Mouse (Mus musculus): ENCODE measurements around the gene Fam198b. TPM values are rescaled to one million over a fixed set of nuclear protein-coding genes. Genes with fewer than 3 reads are reported as not detected.

Fam198b gene
- total RNA-seq (2021), result 1 to 10 TPM; 3.4 to 4.1 TPM

DNA sequence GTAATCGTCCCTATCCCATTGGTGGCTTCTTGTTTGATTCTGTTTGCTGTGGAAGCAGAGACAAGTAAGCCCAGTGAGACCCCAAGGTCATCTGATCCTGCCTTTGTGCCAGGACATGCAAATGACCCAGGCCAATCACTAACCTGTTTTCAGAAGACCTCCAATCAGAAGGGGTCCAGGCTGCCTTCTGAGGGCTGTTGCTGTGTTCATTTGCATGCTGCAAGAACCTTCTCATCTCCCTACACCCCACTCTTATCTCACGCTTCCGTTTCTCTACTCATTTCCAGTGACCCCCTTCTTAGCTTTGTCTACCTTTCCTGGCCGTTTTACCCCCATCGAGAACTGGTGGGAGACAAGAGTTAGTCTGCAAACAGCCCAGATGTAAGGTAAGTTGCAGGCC is at the start of gene Fam198b:
TSS of gene Fam198b (plus strand) at position 229 of the 400 bp plus-strand sequence.
- intact Hi-C loops (cut with DNase I), result loop anchor here (5.0 kb wide), 1 partner anchor 173 kb away; no protein-coding TSS in a partner anchor
- DNase-seq, result no peak

DNA sequence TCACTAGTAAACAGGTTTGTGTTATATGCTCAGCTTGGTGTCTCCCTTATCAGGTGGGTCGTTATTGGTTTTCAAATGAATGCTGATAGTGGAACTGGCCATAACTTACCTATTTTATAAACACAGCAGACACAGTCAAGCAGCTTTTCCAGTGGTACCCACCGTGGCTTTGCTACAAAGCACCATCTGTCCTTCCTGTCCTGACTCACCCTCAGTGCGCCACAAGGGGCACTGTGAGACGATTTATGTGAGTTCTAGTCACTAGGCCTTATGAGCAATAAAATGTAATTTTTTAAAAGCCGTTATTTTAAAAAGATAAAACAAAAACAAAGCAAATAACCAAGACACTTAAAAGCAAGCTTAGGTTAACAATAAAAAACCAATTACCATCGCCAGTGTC is 45.6 kb upstream of the Fam198b start:
- peak; percentile 45 for DNase-seq

DNA sequence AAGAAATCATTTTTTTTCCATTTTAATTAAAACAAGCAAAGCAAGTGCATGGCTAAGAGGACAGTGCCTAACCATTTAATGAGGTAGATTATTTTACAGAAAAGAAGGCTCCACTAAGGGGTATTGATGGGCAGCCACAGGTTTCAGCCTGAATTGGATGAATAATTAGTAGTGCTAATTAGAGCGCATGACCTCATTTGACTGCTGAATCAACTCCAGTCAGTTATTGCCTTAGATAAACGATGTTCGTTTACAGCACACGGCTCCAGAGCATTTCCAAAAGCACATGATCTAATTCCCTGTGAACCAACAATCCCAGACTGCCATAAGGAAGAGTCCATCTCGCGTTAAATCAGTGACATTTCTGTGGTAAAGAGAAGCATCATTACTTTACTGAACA is 42.9 kb upstream of the Fam198b start:
- DNase-seq, result no peak
- intact Hi-C loops (cut with DNase I), result no loop called here

More for the DNA sequence above, 45.6 kb upstream of the Fam198b start:
- intact Hi-C loops (cut with DNase I), result no loop called here

DNA sequence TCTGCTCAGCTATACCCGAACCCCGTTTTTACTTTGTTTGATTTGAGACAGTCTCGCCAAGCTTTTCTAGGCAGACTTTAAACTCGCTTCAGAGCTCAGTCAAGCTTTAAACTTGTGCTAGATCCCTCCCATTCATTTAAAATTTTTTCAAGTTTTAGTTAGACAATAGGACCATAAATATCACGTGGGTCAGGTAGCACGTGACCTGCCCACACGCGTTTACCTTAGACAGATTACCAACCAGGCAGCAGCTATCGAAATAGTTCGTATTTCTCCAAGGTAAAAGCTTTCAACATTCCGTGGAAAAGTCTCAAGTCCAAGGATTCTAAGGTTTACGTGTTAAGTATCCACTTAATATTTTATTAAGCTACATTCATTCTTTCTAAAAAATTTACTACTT is 42.2 kb upstream of the Fam198b start:
- intact Hi-C loops (cut with DNase I), result no loop called here
- peak; percentile 53 for DNase-seq

DNA sequence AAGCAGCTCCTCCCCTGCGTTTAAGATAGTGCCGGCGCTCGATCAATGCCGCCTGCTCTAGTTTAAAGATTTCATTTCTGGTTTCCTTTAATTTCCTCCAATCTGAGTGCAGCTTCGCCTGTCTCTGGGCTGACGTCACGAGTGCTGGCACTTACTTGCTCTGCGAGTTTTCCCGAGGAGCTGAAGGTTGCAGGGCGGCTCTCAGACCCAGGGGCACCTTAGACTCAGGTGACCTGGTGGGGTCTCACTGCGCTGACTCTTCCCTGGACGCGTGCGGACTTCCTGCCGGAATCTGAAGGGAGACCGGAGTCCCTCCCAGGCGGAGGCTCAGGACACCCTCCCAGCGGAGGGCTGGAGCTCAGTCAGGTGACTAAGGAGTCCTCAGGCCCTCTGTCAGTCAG is 41.7 kb upstream of the Fam198b start:
- peak; percentile 62 for DNase-seq
- intact Hi-C loops (cut with DNase I), result no loop called here

DNA sequence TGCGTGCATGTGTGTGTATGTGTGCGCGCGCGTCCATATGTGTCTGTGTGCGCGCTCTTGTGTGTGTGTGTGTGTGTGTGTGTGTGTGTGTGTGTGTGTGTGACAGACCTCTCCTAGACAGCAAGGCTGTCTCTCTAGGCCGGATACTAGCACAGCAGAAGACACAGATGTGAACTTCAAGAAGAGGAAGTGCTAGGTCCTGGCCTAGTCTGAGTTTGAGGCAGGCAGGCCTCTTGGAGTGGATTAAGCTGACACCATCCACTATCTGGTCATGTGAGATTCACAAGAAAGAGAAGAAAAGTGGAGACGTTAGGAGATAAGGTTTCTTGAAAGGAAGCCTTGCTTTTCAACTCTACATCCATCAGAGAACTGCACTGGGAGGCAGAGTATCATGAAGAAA is 40.3 kb upstream of the Fam198b start:
- DNase-seq, result no peak
- intact Hi-C loops (cut with DNase I), result no loop called here

DNA sequence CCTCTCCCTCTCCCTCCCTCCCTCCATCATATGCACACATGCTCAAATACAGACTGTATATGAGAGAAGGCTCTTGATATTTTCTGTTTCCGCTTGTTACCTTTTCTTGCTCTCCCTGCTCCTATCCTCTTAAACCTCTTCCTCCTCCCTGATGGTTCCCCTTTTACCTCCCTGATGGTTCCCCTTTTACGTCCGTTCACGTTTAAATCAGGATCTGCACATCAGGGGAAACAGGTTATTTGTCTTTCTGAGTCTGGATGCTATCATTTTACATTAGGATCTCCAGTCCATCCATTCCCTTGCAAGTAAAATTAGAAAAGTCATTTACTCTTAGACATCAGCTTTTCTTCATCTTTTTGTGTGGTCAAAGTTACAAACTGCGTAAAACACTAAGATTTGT is 37.7 kb upstream of the Fam198b start:
- DNase-seq, result no peak
- intact Hi-C loops (cut with DNase I), result no loop called here

DNA sequence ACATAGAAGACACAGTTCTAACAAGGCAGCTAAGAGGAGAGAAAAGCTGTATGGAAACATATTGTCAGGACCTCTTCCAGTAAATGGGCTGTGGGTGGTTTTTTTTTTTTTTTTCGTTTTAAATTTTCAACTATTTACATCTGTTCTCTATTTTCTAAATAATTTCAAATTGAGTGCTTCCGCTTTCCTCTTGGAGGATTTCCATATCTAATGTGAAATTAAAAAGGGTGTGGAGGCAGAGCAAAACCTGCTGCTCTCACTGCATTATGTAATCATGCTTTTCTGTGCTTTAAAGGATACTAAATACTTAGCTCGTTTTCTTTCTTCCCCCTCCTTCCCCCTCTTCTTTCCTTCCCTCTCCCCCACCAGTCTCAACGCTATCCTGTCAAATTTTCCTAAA is 35.5 kb upstream of the Fam198b start:
- intact Hi-C loops (cut with DNase I), result no loop called here
- no peak for DNase-seq

DNA sequence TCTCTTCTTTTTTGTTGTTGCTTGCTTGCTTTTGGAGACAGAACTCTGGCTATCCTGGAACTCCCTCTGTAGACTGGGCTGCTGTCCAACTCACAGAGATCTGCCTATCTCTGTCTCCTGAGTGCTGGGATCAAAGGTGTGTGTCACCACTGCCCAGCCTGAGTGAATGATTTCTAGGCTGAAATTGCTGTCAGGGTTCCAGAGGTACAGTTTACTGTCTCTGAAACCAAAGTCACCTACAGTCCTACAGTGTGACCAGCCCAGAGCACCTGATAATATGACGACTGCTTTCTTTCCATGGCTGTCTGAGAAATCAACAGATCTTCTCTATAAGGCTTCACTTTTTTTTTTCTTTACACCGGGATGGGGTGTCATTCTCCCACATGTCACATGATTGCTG is 34.7 kb upstream of the Fam198b start:
- DNase-seq, result no peak
- intact Hi-C loops (cut with DNase I), result no loop called here

DNA sequence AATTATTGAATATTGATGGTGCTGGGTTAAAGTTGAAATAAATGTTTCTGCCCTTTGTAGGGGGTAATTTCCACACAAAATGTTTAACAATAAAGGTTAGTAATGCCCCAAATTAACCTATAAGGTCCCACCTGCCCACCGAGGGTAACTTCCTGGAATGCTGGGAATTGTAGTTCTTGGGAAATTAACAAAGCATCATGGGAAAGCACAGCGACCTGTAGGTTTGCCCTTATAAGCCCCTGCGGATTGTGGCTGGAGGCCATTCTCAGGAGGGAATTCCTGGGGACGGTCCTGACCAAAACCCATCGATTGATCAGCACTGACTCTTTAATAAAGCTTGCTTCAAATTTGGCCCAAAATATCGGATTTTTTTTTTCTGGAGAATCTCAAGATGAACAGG is 33.7 kb upstream of the Fam198b start:
- no peak for DNase-seq
- intact Hi-C loops (cut with DNase I), result no loop called here

DNA sequence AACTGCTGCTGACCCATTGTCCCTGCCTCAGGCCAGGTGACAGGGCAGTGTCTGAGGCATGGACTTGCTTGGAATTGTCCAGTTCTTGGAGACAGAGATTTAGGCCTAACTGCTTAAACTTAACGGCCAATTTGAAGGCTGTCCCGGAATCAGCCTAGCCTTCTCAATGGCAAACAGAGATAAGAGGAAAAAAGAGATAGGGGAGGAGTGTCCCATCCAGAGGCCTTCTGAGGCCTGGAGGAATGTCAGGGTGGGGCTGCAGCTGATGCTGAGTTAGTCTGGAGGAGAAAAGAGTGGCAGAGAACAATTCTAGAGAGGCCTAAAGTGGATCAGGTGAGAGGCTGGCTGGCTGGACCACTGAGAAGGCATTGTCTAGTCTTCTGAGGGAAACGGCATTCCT is 32.2 kb upstream of the Fam198b start:
- intact Hi-C loops (cut with DNase I), result no loop called here
- DNase-seq, result no peak

DNA sequence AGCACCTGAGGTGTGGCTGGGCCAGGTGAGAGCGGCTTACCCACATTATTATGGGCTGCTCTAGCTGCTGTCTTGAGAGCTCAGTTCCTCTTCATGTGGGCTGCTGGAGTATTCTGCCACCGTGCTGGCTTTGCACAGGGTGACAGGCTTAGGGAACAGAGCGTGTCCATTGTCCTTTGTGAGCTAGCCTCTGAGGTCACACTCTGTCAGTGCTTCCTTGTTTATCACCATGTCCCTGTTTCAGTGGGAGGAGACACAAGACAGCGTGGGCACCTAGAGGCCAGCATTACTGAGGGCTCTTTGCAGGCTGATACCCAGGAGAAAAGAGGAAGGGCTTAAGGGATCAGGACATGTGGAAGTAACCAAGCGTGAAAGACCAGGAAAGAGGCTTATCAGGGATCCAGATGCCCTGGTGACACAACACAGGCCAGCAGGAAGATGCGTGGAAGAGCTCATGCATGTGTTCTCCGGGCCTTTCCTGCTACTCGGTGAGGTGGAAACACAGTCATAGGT is 31.6 kb upstream of the Fam198b start, which contains the start of gene Tmem144:
TSS of gene Tmem144 (minus strand) at position 120 of the 513 bp plus-strand sequence.
- DNase-seq, result no peak
- intact Hi-C loops (cut with DNase I), result no loop called here

DNA sequence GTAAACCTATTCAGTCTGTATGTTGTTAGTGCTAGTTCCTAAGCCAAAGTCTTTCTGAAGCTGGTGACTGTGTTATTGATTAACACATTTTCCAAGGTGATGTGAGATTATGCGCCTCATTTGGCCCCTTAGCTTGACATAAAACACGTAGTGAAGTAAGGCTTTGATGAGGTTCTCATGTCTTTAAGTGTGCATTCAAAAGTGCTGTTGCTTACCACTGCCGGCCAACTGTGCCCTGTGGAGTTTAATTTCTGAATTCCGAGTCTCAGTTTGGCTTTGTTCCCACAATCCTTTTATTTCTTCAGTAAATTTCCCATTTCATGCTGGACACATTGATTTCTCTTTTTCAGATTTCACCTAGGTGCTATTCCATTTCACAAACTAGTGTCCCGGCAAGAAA is 26.6 kb upstream of the Fam198b start:
- intact Hi-C loops (cut with DNase I), result no loop called here
- no peak for DNase-seq

DNA sequence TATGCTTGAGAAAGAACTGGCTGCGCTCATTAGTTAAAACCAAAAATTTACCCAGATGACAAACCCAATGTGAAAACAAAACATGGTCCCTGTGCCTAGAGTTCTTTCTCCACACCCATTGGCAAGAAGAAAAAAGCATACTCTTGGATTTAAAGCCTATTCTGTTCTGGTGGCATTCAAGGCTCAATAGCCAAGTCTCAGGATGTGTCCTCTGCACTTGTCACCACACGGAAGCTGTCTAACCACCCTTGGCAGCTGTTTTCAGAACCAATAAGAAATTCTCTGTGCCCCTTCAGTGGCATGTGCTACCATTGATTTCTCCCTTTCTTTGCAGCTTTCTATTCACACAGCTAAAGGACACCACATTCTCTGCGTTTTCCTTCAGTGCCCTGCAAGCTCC is 26.1 kb upstream of the Fam198b start:
- intact Hi-C loops (cut with DNase I), result no loop called here
- DNase-seq, result no peak

DNA sequence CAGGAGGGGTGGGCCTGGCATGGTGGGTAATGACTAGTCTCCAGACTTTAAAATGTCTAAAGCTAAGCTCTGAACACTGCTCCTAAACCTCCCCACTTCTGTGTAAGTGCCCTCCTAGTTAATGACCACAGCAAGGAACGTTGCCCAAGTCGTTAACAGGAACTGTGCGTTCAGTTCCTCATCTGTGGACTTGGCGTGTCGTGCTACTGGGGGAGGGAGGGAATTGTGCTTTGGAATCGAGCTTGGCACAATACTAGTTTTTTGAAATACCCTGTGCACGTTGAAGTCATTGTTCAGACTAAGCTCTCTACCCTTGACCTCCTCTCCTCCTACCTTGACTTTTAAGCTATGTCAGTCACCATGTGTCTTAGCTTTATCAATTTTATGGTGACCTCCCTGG is 19.5 kb upstream of the Fam198b start:
- intact Hi-C loops (cut with DNase I), result no loop called here

DNA sequence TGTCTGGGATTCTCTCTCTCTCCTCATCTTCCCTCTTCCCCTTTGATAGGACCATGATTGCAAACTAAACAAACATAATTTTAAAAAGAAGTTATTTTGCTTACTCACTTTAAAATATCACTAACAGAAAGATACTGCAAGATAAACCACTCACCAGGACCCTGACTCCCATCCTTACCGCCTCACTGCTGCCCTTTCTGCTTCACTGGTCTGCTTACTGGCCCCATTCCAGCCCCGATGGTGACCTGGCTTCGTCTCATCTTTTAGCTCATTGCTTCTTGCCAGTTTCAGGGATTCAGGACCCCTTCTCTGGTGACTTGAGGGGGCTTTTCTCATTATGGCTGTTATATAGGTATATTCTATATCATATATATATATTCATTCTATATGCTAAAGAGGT is 18.2 kb upstream of the Fam198b start:
- intact Hi-C loops (cut with DNase I), result no loop called here
- DNase-seq, result peak; percentile 81

More for the DNA sequence above, 19.5 kb upstream of the Fam198b start:
- DNase-seq, result no peak

DNA sequence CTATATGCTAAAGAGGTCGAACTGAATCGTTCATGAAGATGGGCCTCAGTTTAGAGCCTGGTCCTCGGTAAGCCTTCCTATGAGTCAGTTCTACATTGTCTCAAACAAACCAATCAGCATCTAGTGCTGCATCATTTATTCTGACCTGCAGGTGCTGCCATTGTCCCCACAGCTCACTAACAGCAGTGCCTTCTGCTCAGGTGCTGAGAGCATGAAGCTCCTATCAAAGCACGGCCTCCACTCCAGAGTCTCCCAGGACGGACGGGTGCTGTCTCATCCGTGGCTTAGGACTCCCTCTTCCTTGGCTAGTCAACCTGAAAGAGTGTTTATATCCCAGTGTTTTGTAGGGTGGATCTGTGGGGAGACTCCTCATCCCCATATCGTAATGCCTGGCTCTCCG is 17.8 kb upstream of the Fam198b start:
- intact Hi-C loops (cut with DNase I), result no loop called here
- DNase-seq, result no peak

DNA sequence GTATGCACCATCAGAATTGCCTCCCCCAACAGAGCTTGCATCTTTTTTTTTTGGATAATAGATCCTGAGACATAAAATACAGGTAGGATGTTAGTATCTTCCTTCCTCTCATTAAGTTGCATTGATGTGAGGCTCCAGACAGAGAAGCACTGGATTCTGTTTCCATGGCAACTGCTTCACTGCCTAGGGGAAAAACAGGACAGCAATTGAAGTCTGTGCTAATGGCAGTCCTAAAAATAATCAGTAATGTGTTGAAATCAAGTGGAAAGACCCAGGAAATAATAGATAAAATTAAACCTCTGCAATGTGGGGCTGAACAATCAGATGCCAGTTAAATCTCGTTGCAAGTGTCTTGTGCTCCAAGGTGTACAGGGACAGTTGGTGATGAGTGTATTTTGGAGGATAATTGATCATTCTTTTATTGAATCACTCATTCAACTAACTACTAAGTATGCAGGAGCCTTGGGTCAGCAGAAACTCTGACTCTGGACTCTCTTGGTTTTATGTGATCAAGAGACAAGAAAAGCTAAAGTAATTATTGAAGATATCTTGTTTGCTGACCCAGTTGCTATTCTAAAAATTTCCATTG is 17.1 kb upstream of the Fam198b start:
- intact Hi-C loops (cut with DNase I), result no loop called here
- no peak for DNase-seq

DNA sequence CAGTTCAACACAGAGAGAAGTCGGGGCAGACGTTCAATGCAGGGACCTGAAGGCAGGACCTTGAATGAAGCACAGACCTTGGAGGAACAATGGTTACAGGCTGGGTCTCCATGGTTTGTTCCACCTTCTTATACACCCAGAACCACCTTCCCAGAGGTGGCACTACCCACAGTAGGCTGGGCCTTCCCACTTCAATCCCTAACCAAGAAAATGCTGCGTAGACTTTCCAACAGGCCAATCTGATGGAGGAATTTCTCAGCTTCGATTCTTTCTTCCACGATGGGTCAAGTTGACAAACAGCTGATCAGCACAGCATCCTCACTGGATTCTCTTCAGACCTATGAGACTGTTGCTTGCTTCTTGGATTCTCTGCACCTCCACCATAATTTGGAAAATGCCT is 8.9 kb upstream of the Fam198b start:
- intact Hi-C loops (cut with DNase I), result no loop called here
- DNase-seq, result no peak

DNA sequence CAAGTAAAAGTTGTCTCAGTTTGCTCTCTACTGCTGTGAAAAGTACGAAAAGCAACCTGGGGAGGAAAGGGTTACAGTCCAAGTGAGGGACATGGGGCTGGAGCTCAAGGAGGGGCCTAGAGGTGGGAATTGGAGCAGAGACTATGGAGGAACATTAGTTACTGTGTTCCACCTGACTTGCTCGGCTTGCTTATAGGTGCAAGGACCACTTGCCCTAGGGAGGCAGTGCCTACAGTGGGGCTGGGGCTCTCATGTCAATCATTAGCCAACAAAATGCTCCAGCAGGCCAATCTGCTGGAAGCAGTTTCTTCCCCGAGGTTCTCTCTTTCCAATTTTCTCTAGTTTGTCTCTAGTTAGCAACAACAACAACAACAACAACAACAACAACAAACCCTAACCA is 6.0 kb upstream of the Fam198b start:
- DNase-seq, result no peak
- intact Hi-C loops (cut with DNase I), result no loop called here

DNA sequence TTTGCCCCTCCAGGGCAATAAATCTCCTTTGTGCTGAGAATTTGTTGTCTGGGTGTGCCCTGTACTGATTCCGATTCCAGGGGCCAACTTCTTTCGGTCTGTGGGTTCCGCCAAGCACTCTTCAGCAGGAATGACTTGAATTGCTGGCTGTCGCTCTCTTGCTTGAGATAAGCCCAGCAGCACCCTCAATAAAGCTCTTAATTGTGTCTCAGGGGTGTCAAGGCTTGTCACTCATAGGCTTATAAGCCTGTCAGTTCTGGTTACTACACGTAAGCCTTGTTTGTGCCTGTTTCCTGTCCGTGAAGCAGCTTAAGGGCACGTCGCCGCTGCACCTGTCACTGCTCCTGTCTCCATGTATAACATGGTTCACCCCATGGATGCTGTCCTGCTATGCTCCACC is 5.1 kb upstream of the Fam198b start:
- intact Hi-C loops (cut with DNase I), result no loop called here
- DNase-seq, result no peak

DNA sequence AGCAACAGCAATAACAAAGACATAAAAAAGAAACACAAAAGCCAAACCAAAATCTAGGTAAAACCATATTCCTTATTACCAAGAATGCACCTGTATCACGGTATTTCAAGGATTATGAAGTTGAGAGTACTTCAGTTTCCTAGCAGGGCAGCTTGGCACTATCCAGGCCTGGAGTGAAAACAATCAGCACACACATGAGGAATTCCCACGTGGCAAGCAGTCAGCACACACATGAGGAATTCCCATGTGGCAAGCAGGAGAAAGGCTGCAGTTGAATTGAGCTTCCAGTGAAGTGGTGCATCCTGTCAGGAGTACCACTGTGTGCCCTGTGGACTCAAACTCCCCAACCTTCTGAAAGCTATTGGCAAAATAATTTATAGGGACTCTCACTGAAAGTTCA is 2.7 kb upstream of the Fam198b start:
- intact Hi-C loops (cut with DNase I), result loop anchor here (5.0 kb wide), 1 partner anchor 176 kb away; no protein-coding TSS in a partner anchor
- DNase-seq, result no peak

DNA sequence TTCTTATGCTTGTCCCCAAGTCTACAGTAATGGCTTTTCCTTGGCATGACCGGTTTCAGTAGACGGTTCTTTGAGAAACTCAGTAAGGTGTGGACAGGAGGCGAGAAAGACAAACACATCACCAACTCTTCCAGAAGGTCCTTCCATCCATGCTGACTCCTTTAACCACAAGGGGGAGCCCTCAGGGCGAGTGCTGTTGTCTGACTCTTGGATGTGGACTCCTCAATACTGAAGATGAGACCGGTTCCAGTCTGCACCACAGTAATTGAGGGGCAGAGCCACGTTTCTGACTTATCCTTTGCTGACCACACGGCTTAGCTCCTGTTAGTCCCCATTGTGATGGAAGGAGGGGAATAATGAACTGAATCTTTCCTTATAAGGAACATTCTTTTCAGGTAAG is 1.2 kb upstream of the Fam198b start:
- intact Hi-C loops (cut with DNase I), result loop anchor here (5.0 kb wide), 1 partner anchor 174 kb away; no protein-coding TSS in a partner anchor
- DNase-seq, result peak; percentile 61
